Mouse (Mus musculus): ENCODE results near the gene Fam49a. TPM values are rescaled to one million over a fixed set of nuclear protein-coding genes. Genes with fewer than 3 reads are reported as not detected.

The Fam49a gene
- polyA plus RNA-seq, 1 experiment from 2014 or later: 16.8 TPM

DNA sequence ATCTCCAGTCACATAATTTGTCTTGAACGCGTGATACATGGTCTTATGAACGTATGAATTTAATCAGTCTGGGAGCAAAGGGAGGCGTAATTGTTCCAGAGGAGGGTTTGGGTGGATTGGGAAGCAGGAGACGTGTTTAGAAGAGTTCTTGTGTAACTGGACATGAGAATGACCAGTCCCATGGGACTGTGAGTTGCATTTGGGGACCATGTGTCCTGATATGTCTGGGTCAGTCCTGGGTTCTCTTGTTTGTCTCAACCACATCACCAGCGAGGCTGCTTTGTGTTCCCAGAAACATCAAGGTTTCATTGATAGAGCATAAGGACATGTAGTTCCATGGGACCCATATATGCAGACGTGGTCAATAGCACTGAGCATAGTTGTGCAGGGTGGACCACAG, 36.5 kb downstream of the Fam49a start:
- peaks cover 20% of the 10 kb centered on the region for H3K4me1 ChIP-seq (replicated peaks; ENCODE audit: control insufficient read depth, insufficient read depth, low read length)

DNA sequence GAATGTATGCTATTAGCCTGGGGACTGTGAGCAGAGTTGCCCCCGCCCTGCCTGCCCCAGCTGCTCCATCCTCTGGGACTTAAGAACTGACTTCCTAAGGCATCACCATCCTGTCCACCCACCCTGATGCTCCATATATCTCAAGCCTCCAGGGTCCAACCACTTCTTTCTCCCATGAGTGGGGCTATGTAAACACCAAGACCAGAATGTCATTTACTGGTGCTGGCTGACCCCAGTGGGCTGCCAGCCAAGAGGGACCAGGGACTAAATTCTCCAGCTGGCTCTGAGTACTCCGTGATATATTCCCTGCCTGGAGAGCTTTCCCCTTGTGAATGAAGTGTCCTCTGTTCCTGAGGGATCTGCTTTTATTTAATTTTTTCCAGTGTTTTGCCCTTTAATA, 37.4 kb downstream of the Fam49a start:
- Histone ChIP-seq H3K36me3 (ENCODE audit: control insufficient read depth, insufficient read depth, low read length) (no peaks in the 10 kb centered on the region), H3K27me3 (ENCODE audit: control insufficient read depth, insufficient read depth, low read depth, low read length) (no peaks in the 10 kb centered on the region), H3K4me1 (replicated peaks; ENCODE audit: control insufficient read depth, insufficient read depth, low read length) (peaks cover 20% of the 10 kb centered on the region), H3K9me3 (ENCODE audit: control insufficient read depth, low read length) (no peaks in the 10 kb centered on the region), H3K27ac (ENCODE audit: low read length) (peak overlapping the region; percentile 56; the same call in 1 of the 2 replicates), H3K9ac (ENCODE audit: low read length) (no peak overlapping the region), H3K4me3 (ENCODE audit: low read length) (no peak overlapping the region), H3K4me2 (ENCODE audit: low read depth, low read length) (no peak overlapping the region)
- WGBS: 40% methylated on average over 2 of the region's 2 CpGs
- ATAC-seq (ENCODE audit: low read depth): peak; percentile 87

More for the DNA sequence above, 36.5 kb downstream of the Fam49a start:
- no peak overlapping the region for H3K4me2 ChIP-seq (ENCODE audit: low read depth, low read length)
- no peak overlapping the region for H3K27ac ChIP-seq (ENCODE audit: low read length)
- H3K9me3 ChIP-seq (ENCODE audit: control insufficient read depth, low read length): no peaks in the 10 kb centered on the region
- no peak overlapping the region for H3K9ac ChIP-seq (ENCODE audit: low read length)
- H3K36me3 ChIP-seq (ENCODE audit: control insufficient read depth, insufficient read depth, low read length): no peaks in the 10 kb centered on the region
- ATAC-seq (ENCODE audit: low read depth): no peak
- 89% methylated on average over 7 of the region's 7 CpGs for WGBS
- no peak overlapping the region for H3K4me3 ChIP-seq (ENCODE audit: low read length)
- H3K27me3 ChIP-seq (ENCODE audit: control insufficient read depth, insufficient read depth, low read depth, low read length): no peaks in the 10 kb centered on the region

GRCm38 (mm10) chr12:12301149-12301548, 39.2 kb downstream of the Fam49a start:
- 61% methylated on average over 2 of the region's 2 CpGs for WGBS
- no peak for ATAC-seq (ENCODE audit: low read depth)

GRCm38 (mm10) chr12:12301815-12302214, 39.9 kb downstream of the Fam49a start:
- peaks cover 20% of the 10 kb centered on the region for H3K4me1 ChIP-seq (replicated peaks; ENCODE audit: control insufficient read depth, insufficient read depth, low read length)
- H3K4me3 ChIP-seq (ENCODE audit: low read length): no peak overlapping the region
- H3K27ac ChIP-seq (ENCODE audit: low read length): peak overlapping the region; percentile 10; the same call in 1 of the 2 replicates
- peak; percentile 70 for ATAC-seq (ENCODE audit: low read depth)
- H3K36me3 ChIP-seq (ENCODE audit: control insufficient read depth, insufficient read depth, low read length): no peaks in the 10 kb centered on the region
- no peak overlapping the region for H3K4me2 ChIP-seq (ENCODE audit: low read depth, low read length)
- H3K27me3 ChIP-seq (ENCODE audit: control insufficient read depth, insufficient read depth, low read depth, low read length): no peaks in the 10 kb centered on the region
- 19% methylated on average over 4 of the region's 4 CpGs for WGBS
- H3K9me3 ChIP-seq (ENCODE audit: control insufficient read depth, low read length): no peaks in the 10 kb centered on the region
- H3K9ac ChIP-seq (ENCODE audit: low read length): no peak overlapping the region

More at GRCm38 (mm10) chr12:12301149-12301548, 39.2 kb downstream of the Fam49a start:
- Histone ChIP-seq H3K9ac (ENCODE audit: low read length) (no peak overlapping the region), H3K27ac (ENCODE audit: low read length) (peak overlapping the region; percentile 10; the same call in 1 of the 2 replicates), H3K4me3 (ENCODE audit: low read length) (no peak overlapping the region), H3K36me3 (ENCODE audit: control insufficient read depth, insufficient read depth, low read length) (no peaks in the 10 kb centered on the region), H3K9me3 (ENCODE audit: control insufficient read depth, low read length) (no peaks in the 10 kb centered on the region), H3K4me1 (replicated peaks; ENCODE audit: control insufficient read depth, insufficient read depth, low read length) (peaks cover 20% of the 10 kb centered on the region), H3K4me2 (ENCODE audit: low read depth, low read length) (no peak overlapping the region), H3K27me3 (ENCODE audit: control insufficient read depth, insufficient read depth, low read depth, low read length) (no peaks in the 10 kb centered on the region)

- WGBS: 75% methylated on average over 3 of the region's 3 CpGs
- Histone ChIP-seq H3K9ac (ENCODE audit: low read length) (no peak overlapping the region), H3K9me3 (ENCODE audit: control insufficient read depth, low read length) (no peaks in the 10 kb centered on the region), H3K27me3 (ENCODE audit: control insufficient read depth, insufficient read depth, low read depth, low read length) (no peaks in the 10 kb centered on the region), H3K4me3 (ENCODE audit: low read length) (no peak overlapping the region), H3K4me2 (ENCODE audit: low read depth, low read length) (no peak overlapping the region), H3K27ac (ENCODE audit: low read length) (no peak overlapping the region), H3K36me3 (ENCODE audit: control insufficient read depth, insufficient read depth, low read length) (no peaks in the 10 kb centered on the region; the same call in 1 of the 2 replicates), H3K4me1 (replicated peaks; ENCODE audit: control insufficient read depth, insufficient read depth, low read length) (peaks cover 8% of the 10 kb centered on the region)
- ATAC-seq (ENCODE audit: low read depth): no peak
These were observed 44.3 kb downstream of the Fam49a start for GRCm38 (mm10) chr12:12306214-12306613.

GRCm38 (mm10) chr12:12306814-12307213, 44.9 kb downstream of the Fam49a start:
- 67% methylated on average over 6 of the region's 6 CpGs for WGBS
- Histone ChIP-seq H3K4me2 (ENCODE audit: low read depth, low read length) (no peak overlapping the region), H3K9ac (ENCODE audit: low read length) (no peak overlapping the region), H3K36me3 (ENCODE audit: control insufficient read depth, insufficient read depth, low read length) (no peaks in the 10 kb centered on the region; the same call in 1 of the 2 replicates), H3K4me1 (replicated peaks; ENCODE audit: control insufficient read depth, insufficient read depth, low read length) (peaks cover 2% of the 10 kb centered on the region; the same call in 1 of the 2 replicates), H3K4me3 (ENCODE audit: low read length) (no peak overlapping the region), H3K27me3 (ENCODE audit: control insufficient read depth, insufficient read depth, low read depth, low read length) (no peaks in the 10 kb centered on the region), H3K9me3 (ENCODE audit: control insufficient read depth, low read length) (no peaks in the 10 kb centered on the region), H3K27ac (ENCODE audit: low read length) (no peak overlapping the region)
- ATAC-seq (ENCODE audit: low read depth): no peak

DNA sequence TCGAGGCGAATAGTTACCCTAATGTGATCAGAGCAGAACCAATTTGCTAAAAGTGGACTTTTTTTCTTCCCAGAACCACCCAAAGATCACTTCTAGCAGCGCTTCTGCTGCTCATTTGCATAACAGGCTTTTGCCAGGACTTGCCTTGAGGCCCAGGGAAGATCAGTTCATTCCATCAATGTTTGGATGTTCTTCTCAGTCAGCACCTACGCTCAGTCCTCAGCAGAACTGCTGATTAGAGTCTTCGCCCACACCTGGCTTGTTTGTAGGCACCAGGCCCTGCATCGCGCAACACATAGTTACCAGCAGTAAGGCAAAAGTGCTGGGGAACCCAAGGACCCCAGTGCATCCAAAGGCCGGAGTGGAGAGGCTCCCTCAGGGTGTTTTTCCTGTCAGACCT, 45.3 kb downstream of the Fam49a start:
- Histone ChIP-seq H3K4me3 (ENCODE audit: low read length) (no peak overlapping the region), H3K36me3 (ENCODE audit: control insufficient read depth, insufficient read depth, low read length) (no peaks in the 10 kb centered on the region; the same call in 1 of the 2 replicates), H3K4me2 (ENCODE audit: low read depth, low read length) (no peak overlapping the region), H3K9me3 (ENCODE audit: control insufficient read depth, low read length) (no peaks in the 10 kb centered on the region), H3K4me1 (replicated peaks; ENCODE audit: control insufficient read depth, insufficient read depth, low read length) (no peaks in the 10 kb centered on the region; the same call in 1 of the 2 replicates), H3K9ac (ENCODE audit: low read length) (no peak overlapping the region), H3K27ac (ENCODE audit: low read length) (no peak overlapping the region), H3K27me3 (ENCODE audit: control insufficient read depth, insufficient read depth, low read depth, low read length) (no peaks in the 10 kb centered on the region)
- WGBS: 84% methylated on average over 8 of the region's 8 CpGs
- ATAC-seq (ENCODE audit: low read depth): no peak

- ATAC-seq (ENCODE audit: low read depth): no peak
- Histone ChIP-seq H3K27me3 (ENCODE audit: control insufficient read depth, insufficient read depth, low read depth, low read length) (no peaks in the 10 kb centered on the region), H3K4me3 (ENCODE audit: low read length) (no peak overlapping the region), H3K27ac (ENCODE audit: low read length) (no peak overlapping the region), H3K4me2 (ENCODE audit: low read depth, low read length) (no peak overlapping the region), H3K36me3 (ENCODE audit: control insufficient read depth, insufficient read depth, low read length) (no peaks in the 10 kb centered on the region), H3K9me3 (ENCODE audit: control insufficient read depth, low read length) (no peaks in the 10 kb centered on the region), H3K9ac (ENCODE audit: low read length) (no peak overlapping the region), H3K4me1 (replicated peaks; ENCODE audit: control insufficient read depth, insufficient read depth, low read length) (peaks cover 13% of the 10 kb centered on the region)
These were observed 51.5 kb downstream of the Fam49a start for GRCm38 (mm10) chr12:12313437-12313836.

DNA sequence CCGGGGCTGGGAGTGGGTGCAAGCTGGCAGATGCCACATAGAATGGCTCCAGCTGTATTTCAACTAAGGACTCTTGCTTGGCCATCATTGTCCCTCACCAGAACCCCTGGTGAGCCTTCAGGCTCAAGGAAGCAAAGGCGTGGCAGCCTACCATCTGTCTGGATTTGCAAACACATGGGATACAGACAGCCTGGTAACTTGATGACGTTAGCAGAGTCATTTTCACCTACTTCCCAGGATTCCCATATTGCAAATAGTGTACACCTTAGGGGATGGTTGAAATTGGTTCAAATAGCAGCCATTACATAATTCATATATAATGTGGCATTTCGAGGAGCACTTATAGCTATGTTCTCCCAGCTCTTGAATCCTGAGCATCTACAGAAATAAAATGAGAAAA, 52.0 kb downstream of the Fam49a start:
- no peaks in the 10 kb centered on the region for H3K36me3 ChIP-seq (ENCODE audit: control insufficient read depth, insufficient read depth, low read length)
- no peak overlapping the region for H3K4me3 ChIP-seq (ENCODE audit: low read length)
- H3K9ac ChIP-seq (ENCODE audit: low read length): no peak overlapping the region
- WGBS: 73% methylated on average over 4 of the region's 4 CpGs
- H3K4me2 ChIP-seq (ENCODE audit: low read depth, low read length): no peak overlapping the region
- ATAC-seq (ENCODE audit: low read depth): no peak
- peaks cover 13% of the 10 kb centered on the region for H3K4me1 ChIP-seq (replicated peaks; ENCODE audit: control insufficient read depth, insufficient read depth, low read length)
- H3K27ac ChIP-seq (ENCODE audit: low read length): no peak overlapping the region
- H3K9me3 ChIP-seq (ENCODE audit: control insufficient read depth, low read length): no peaks in the 10 kb centered on the region
- H3K27me3 ChIP-seq (ENCODE audit: control insufficient read depth, insufficient read depth, low read depth, low read length): no peaks in the 10 kb centered on the region

DNA sequence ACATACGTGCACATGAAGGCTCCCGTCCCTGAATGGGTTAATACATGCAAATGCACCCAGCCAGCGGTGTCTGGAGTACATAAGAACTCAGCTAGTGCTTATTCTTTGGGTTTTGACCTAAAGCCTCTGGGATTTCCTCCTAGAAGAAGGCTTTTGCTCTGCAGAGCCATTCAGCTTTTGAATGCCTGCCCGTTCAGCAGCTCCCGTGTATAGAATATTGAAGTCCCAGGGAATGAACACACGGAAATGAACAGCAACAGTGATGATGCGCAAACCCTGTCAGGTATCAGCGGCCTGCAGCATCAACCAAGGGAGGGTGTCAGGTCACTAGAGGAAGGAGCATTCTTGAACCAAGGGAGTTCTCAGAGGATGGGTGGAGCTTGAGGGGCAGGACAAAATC, 52.4 kb downstream of the Fam49a start:
- H3K4me2 ChIP-seq (ENCODE audit: low read depth, low read length): no peak overlapping the region
- no peak overlapping the region for H3K4me3 ChIP-seq (ENCODE audit: low read length)
- no peak overlapping the region for H3K27ac ChIP-seq (ENCODE audit: low read length)
- 64% methylated on average over 8 of the region's 8 CpGs for WGBS
- ATAC-seq (ENCODE audit: low read depth): no peak
- no peaks in the 10 kb centered on the region for H3K36me3 ChIP-seq (ENCODE audit: control insufficient read depth, insufficient read depth, low read length)
- H3K9ac ChIP-seq (ENCODE audit: low read length): no peak overlapping the region
- peaks cover 13% of the 10 kb centered on the region for H3K4me1 ChIP-seq (replicated peaks; ENCODE audit: control insufficient read depth, insufficient read depth, low read length)
- H3K27me3 ChIP-seq (ENCODE audit: control insufficient read depth, insufficient read depth, low read depth, low read length): no peaks in the 10 kb centered on the region
- no peaks in the 10 kb centered on the region for H3K9me3 ChIP-seq (ENCODE audit: control insufficient read depth, low read length)

All from lung, embryonic 16.5 days (tissue).